Mouse (Mus musculus): ENCODE measurements at regions not wholly inside any gene's neighbourhood (a gene's known extent, or its start where the extent isn't known, plus 50 kb on each side); places are given as distances from the start of the nearest gene placed in this dataset.

DNA sequence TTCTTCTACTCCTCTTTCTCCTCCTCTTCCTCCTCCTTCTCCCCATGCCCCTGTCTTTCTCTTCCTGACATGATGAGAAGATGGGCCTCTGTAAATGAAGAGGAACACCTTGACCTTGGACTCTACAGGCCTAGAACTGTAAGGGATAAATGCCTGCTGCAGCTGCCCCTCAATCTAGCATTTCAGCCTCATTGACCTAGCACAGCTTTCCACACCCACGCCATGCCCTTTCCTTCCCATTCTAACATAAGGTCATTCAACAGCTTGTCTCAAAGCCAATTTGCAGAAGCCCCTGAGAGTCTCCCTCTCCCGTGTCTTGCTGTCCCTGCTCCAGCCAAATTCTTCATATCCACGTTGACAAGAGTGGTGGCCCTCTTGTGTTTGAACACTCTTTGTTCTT lies 63.8 kb upstream of the Dscam start:
- no peak for ATAC-seq (replicated peaks; ENCODE audit: low FRiP score, poor library complexity, severe bottlenecking)

DNA sequence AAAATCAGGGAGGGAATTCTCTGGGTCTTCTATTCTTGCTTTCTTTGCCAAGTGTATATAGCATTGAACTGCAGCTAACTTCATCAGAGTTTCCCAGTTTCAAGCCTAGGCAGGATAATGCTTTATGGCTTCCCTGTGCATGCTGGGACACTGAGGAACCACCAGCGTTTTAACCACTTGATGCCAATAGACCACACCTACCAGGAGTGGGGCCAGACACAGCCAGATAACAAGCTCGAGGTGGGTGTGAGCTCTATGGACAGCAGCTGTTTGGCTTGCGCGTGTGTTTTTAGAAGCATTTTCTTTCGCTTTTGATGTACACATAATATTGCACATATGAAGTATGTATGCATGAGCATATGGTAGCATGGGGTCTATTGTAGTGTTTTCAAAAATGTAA lies 69.1 kb upstream of the Dscam start:
- ATAC-seq (replicated peaks; ENCODE audit: low FRiP score, poor library complexity, severe bottlenecking) = peak; percentile 82; the same call in 1 of the 2 replicates

DNA sequence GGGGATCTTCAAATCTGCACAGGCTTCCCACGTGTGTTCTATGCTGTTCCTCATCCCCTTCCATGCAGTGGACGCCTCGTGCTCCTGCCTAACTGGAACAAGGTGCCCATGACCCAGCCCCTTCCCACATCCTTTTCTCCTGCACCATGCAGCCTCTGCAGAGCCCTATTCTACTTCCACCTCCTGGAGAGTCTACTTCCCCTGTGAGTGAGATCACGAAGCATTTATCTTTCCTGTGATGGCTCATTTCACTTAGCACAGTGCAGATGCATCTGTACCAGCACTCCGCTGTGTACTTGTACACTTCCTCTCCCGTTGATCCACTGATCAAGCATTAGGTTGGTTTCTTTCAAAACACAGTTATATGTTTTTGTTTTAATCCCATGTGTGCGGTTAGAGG lies 69.5 kb upstream of the Dscam start:
- no peak for ATAC-seq (replicated peaks; ENCODE audit: low FRiP score, poor library complexity, severe bottlenecking)

DNA sequence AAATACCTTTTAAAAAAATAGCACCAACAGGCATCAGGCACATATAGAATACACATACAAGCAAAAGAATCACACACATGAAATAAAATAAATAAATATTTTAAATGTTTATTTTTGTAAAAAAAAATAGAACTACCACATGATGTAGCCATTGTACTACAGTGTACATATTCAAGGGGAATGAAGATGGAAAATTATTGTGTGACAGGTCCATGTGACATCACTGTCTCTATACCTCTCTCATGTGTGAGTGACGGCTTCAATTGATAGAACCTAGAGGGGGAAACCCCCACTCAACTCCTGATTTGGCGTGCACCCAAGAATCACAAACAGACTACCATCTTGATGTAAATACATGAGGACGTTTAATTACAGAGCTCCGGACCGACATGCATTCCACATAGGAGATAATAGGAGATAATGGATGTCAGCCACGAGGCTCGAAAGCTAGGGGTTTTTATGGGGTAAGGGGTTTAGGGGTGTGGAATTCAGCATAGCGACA lies 70.4 kb upstream of the Dscam start:
- ATAC-seq (replicated peaks; ENCODE audit: low FRiP score, poor library complexity, severe bottlenecking) = no peak

DNA sequence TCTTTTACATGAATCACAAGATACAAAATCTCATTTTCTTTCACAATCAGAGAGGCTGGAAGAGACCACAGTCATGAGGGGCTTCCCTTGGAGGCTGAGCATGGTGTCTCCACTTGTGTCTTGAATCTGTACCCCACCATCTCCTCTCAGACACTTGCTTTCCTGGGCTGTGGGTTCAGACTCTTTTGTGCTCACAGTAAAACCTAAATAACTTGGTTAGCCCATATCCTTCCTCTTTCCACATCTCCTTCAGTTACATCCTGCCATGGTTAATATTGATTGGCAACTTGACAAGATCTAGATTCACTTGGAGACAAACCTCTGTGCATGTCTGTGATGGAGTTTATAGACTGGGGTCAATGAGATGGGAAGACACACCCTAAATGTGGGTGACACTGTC lies 71.1 kb upstream of the Dscam start:
- no peak for ATAC-seq (replicated peaks; ENCODE audit: low FRiP score, poor library complexity, severe bottlenecking)

DNA sequence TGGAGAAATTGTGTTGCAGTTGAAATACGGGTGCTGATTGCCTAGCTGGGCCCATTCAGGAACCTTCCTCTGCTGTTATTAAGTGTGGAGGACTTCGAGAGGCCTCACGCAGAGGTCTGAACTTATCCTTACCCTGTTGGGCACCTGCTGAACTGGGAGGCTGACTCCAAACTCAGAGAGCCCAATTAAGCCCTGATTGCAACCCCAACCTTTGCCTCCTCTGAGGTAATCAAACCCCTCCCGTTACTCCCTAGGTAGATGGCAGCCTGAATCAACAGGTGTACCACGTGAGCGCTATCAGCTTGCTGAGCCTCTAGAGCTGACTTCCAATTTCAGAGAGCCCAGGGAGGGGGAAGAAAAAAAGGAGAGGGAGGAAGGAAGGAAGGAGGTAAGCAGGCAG lies 79.9 kb upstream of the Dscam start:
- no peak for ATAC-seq (replicated peaks; ENCODE audit: low FRiP score, poor library complexity, severe bottlenecking)

DNA sequence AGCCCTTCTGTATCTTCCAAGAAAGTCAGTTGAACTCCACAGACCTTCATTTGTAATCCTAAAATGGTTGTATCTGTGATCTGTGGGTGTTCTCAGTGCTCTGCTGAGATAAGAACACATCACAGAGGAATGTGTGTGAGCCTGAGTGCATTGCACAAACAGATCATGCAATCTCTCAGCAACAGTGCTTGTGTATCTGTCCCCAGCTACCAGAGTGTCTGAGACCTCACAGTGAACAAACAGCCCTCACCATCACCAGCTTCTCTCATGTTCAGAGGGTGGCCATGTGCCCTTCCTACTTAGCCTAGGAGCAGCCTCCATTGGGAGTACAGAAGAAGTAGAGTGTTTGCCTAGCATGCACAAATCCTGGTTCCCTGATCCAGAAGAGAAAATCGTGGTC lies 82.0 kb upstream of the Dscam start:
- no peak for ATAC-seq (replicated peaks; ENCODE audit: low FRiP score, poor library complexity, severe bottlenecking)

DNA sequence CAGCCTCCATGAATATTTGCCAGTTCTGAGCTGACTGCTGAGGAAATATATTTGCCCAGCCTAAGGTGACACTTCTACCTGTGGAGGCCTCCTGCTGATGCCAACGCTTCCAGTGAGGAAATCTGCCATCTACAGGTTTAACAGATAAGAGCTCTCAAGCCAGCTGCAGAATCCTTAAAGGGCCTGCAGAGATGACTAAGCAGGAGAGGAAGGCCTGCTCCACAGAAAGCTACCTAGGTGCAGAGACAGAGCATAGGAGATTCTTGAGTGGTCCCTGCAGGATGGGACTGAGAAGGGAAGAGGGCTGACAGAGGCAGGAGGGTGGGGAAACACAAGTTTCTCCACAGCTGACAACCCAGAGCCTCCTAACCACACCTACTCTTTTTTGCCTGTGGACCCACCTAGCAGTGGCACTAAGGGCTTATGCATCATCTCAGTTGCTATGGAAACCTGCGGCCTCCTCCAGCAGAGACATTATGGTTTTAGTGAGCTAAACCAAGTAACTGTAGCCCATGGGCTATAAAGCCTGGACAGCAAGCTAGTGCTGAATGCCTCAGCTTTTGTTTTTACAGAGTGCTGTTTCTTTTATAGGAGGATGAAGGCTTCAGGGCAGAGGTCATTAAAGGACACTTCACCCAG lies 82.6 kb upstream of the Dscam start:
- ATAC-seq (replicated peaks; ENCODE audit: low FRiP score, poor library complexity, severe bottlenecking) = no peak

DNA sequence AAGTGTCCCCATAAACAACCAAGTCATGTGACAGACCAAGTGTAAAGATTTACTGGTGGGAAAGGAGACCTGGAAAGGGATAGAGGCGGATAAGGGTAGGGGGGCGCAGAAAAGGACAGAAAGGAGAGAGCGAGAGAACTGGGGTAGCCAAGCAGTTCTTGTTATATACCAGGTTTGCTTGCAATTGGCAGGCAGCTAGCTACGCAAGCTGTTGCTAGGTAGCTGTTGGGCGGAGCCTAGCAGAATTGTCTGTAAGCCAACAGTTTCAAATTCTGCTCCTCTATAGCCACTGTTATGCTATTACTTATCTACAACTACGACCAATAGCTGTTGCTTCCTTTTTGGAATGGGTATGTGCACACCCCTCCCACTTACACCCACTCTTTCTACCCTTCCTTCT lies 88.3 kb upstream of the Dscam start:
- no peak for ATAC-seq (replicated peaks; ENCODE audit: low FRiP score, poor library complexity, severe bottlenecking)

DNA sequence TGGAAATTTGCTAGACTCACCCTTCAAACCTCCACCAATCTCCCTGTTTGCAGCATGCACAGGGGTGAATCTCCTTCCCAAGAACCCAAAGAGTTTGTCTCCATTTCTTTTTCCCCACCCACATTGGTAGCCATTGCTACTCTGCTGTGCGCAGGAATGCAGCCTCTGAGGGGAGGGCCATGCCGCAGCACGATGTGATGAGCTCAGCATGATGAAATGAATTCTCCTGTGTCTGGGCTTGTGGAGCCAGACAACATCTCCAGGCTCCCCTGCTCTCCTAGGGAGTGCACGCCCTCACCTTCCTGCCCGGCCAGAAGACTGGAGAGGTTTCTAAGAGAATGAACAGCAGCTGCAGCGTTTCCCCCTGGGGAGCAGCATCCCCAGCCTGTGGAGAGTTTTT lies 92.9 kb upstream of the Dscam start:
- no peak for ATAC-seq (replicated peaks; ENCODE audit: low FRiP score, poor library complexity, severe bottlenecking)

DNA sequence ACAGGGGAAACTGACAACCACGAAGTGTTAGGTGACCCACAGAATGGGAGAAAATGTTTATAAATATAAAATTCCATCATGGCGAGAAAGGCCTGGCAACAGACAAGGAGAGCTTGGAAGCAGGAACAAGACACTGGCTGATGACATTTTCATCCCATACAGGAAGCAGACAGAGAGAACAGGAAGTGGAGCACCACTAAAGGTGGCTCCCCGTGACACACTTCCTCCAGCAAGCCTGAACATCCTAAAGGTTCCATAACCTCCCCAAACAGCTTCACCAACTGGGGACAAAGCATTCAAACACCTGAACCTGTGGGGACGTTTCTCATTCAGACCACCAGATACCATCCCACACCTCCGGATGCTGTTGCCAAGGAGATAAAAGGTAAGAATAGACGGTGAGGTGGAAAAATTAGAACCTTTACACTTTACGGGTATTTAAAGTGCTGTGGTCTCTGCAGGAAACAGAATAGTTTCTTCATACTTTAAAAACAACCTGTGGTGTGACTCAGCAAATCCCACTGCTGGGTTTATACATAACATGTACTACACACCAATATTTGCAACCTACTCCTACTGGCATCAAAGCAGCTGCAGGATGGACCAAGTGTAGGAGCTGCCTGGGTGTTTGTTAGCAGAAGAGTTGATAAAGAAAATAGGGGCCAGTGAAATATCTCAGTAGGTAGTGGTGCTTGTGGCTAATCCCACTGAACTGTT lies 86.0 kb upstream of the Bace2 start:
- ATAC-seq (replicated peaks; ENCODE audit: low FRiP score, poor library complexity, severe bottlenecking) = no peak

DNA sequence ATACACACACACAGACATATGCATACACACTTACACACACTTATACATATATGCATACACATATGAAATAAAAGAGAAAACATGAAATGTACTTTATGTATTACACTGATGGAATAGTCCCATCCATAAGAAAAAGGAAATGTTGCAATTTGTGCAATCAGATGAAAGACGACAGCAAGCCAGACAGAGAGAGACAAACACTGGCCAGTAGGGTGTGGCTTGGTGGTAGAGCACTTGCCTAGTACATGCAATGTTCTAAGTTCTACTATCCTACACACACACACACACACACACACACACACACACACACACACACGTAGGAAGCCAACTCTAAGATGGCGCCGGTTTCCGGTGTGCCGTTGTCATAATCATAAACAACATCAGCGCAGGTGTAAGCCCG lies 85.3 kb upstream of the Bace2 start:
- ATAC-seq (replicated peaks; ENCODE audit: low FRiP score, poor library complexity, severe bottlenecking) = no peak

DNA sequence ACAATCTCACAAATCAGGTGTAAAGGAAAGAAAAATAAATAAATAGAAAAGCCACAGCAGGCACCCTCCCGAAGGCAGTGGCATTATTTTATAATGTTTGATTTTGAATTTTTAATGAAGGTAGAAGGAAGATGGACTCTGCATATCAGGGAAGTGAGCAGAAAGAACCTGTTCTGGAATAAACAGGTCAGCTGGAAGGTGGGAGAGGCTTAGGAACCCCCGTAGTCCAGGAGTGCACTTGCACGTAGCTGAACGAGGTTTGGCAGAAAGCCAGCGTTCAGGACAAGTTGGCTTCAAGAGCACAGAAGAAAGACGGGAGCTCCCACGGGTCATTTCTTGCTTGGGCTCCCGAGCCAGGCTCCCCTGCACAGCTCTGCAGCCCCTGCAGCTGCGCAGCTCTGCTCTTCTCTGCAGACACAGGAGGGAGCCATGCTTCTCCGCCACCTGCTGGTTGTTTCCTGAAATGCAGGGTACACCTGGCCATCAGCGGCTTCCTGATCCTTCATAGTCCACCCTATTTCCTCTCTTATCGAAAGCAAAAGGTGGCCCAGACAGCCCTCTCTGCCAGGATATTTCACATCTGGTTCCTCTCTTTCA lies 84.4 kb upstream of the Bace2 start:
- peak; percentile 78 for ATAC-seq (replicated peaks; ENCODE audit: low FRiP score, poor library complexity, severe bottlenecking)

DNA sequence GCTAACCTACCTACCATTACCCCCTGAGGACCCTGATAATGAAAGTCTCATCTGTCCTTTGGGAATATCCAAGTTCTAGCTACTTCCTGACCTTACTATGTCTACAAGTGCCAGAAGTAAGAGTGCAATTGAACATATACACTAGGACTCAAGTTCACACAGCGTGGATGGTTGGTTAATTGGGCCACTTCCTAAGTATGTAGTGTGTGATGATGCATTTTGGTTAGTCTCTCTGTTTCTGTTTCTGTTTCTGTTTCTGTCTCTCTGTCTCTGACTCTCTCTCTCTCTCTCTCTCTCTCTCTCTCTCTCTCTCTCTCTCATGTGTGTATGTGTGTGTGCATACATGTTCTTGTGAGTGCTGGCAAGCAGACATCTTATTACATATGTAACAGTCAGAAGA lies 77.6 kb upstream of the Bace2 start:
- ATAC-seq (replicated peaks; ENCODE audit: low FRiP score, poor library complexity, severe bottlenecking) = no peak

DNA sequence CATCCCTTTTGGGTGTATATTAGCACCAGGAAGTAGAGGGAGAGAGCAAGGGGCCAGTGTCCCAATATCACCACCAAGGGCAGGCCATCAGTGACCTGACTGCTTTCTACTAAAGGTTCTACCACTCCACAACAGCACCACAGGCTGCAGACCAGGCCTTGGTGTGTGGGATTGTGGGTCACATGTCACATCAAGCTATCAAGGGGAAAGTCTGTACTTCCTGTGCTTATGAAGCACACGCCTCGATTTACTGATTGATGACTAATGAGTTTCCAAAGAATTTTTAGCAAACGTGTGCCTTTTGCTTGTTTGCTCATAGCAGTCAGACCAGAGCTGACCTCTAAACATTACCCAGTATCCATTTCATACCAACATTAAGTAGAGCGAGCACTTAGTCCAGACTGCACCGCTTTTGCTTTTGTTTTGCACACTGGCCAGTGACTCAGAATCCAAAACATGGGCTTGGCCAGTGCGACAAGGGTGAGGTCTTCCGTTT lies 74.9 kb upstream of the Bace2 start:
- no peak for ATAC-seq (replicated peaks; ENCODE audit: low FRiP score, poor library complexity, severe bottlenecking)

DNA sequence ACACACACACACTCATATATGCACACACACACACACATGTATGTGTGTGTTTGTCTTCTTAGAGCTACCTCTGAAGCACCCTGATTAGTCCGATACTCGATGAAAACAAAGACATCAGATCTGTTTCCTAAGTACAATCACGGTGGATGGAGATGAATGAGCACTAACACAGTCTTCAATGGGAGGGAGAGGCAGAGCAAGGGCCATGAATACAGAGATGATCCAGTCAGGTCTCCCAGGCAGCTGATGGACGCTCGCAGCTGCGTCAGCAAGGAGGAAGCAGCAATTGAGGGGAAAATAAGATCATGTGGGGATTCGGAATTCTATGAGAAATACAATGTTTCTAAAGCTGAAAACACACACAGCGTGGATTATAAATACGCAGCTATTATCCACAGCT lies 73.6 kb upstream of the Bace2 start:
- ATAC-seq (replicated peaks; ENCODE audit: low FRiP score, poor library complexity, severe bottlenecking) = no peak

DNA sequence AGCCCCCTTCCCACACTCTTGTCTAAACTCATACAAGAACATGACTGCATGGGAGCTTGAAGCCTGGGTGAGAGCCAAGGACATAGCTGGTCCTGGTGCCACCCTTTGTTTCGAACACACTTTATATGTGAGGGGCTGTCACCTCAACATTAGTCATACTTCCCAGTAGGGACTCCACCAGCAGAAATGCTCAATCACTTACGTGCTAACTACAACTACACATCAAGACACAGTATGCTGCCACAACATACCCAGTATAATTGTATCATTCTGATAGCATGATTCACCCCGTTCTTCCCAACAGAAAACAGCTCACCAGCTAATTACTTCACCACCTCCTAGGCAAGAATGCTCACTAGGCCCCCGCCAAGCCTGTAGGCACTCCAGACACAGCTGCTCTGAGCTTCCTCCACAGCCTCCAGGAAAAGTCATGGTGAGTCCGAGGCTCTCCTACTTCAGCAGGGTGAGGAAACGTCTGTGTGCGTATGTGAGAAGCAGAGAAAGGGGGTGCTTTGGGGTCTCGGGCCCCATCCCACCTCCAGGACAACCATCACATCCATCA lies 70.6 kb upstream of the Bace2 start:
- no peak for ATAC-seq (replicated peaks; ENCODE audit: low FRiP score, poor library complexity, severe bottlenecking)

DNA sequence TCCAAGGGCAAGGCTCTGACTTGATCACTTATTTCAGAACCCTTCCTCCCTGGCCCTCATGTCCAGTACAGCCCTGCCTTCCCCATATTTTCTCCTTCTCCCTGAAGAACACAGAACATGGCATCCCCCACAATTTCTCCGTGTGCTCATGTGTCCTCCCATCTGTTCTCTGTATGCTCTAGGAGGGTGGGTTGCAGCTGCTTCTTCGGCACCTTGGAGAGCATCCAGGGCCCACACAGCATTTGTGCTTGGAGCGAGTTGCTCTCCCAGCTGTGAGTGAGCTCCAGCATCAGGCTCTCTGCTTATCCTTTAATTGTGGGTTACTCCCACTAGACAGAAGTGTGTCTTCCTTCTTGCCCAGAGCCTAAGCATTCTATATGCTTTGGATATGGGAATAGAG lies 69.8 kb upstream of the Bace2 start:
- no peak for ATAC-seq (replicated peaks; ENCODE audit: low FRiP score, poor library complexity, severe bottlenecking)

DNA sequence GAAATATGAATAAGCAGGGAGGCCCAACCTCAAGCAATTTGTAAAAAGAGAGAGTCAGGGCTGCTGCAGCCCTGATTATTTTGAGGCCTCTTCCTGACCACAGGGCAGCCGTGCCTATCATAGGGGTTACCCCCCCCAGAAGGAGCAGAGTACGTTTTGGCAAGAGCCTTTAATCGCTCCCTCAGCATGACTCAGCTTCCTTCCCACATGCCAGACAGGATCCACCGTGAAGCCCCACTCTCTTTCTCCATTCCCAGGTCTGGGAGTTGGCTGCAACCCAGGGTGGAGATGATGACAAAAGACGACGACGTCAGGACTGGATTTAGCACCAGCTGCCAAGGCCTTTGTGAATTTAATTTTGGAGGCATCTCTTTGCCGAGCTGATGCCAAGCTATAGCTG lies 67.9 kb upstream of the Bace2 start:
- no peak for ATAC-seq (replicated peaks; ENCODE audit: low FRiP score, poor library complexity, severe bottlenecking)

DNA sequence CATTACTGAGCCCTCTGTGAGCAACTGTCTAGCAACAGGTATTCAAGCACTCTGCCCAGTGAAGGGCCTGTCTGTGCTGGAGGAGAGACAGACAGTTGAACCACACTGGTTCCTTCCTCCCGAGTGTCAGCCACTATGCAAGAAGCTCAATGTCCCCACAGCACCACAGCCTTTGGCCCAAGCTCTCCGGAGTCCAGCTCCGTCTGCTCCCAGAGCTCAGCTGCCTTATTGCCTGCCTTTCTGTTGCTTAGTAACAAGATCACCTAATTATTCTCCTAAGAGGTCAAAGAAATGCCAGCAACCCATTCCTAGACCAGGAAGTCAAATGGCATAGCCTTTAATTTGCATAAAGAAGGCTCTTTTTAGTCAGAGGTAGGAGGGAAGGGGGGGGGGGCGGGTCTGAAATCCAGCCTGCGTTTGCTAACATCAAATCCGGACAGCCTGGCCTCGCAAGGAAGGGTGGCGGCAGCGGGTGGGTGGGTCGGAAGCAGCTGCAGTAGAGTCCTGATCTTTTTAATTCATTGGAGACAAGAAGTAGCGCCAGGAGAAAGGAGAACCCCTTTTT lies 64.0 kb upstream of the Bace2 start:
- no peak for ATAC-seq (replicated peaks; ENCODE audit: low FRiP score, poor library complexity, severe bottlenecking)

DNA sequence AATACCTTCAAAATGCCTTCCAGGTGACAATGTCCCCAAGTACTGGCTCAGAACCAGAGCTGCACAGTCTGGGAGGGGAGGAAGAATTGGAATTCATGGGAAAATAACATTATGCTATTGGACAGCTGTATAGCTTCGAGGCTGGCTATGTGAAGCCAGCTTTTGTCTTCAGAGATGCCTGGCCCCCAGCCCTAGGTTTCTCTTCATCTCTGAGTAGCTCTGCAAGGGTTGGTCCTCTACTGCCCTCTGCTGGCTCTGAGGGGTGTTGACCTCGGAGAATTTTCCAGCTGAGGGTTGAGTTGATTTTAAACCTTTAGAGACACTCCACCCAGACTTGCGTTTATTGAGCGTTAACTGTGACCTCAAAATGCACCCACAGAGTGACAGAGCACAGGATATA lies 63.3 kb upstream of the Bace2 start:
- ATAC-seq (replicated peaks; ENCODE audit: low FRiP score, poor library complexity, severe bottlenecking) = peak; percentile 71
